Mouse (Mus musculus) midbrain, embryonic 14.5 days (tissue): ENCODE data around the gene Shd. TPM values are rescaled to one million over a fixed set of nuclear protein-coding genes. Genes with fewer than 3 reads are reported as not detected.

Experiments used
- ATAC-seq: fragments of 200-750 bp; cut with Nextera tagmentation; 2 replicates; pipeline ENCODE4 v1.8.0; 2017; ENCODE audit warnings: moderate number of reproducible peaks, moderate library complexity; ENCODE audit not compliant: low FRiP score, low TSS enrichment
- DNase-seq: peaks from one replicate; pipeline ENCODE4 v3.0.0-alpha.2; 2015
- H3K27ac ChIP-seq: fragments of 300-500 bp; sonication (generic); replicated peaks from 2 replicates; pipeline ENCODE4 v1.5.1; 2014; ENCODE audit warnings: mild to moderate bottlenecking, low read depth, low read length, moderate library complexity
- H3K27me3 ChIP-seq: fragments of 300-500 bp; sonication (generic); 2 replicates; pipeline ENCODE4 v1.6.1; 2014; ENCODE audit warnings: low read length, control low read depth, mixed read lengths; ENCODE audit not compliant: control insufficient read depth, insufficient read depth
- H3K36me3 ChIP-seq: fragments of 300-500 bp; sonication (generic); 2 replicates; pipeline ENCODE4 v1.6.1; 2014; ENCODE audit warnings: low read length, control low read depth; ENCODE audit not compliant: control insufficient read depth, insufficient read depth
- H3K4me1 ChIP-seq: fragments of 300-500 bp; sonication (generic); 2 replicates; pipeline ENCODE4 v1.6.1; 2014; ENCODE audit warnings: mild to moderate bottlenecking, antibody characterized with exemption, low read length, control low read depth; ENCODE audit not compliant: control insufficient read depth, insufficient read depth
- H3K4me2 ChIP-seq: fragments of 300-500 bp; sonication (generic); 2 replicates; pipeline ENCODE4 v1.6.1; 2014; ENCODE audit warnings: mild to moderate bottlenecking, low read length, moderate library complexity
- H3K4me3 ChIP-seq: fragments of 300-500 bp; sonication (generic); replicated peaks from 2 replicates; pipeline ENCODE4 v1.5.1; 2014; ENCODE audit warnings: low read depth, low read length
- H3K9ac ChIP-seq: fragments of 300-500 bp; sonication (generic); replicated peaks from 2 replicates; pipeline ENCODE4 v1.6.1; 2014; ENCODE audit warnings: mild to moderate bottlenecking, low read length, moderate library complexity
- H3K9me3 ChIP-seq: fragments of 300-500 bp; sonication (generic); 2 replicates; pipeline ENCODE4 v1.6.1; 2016; ENCODE audit warnings: low read length, control low read depth, mixed read lengths; ENCODE audit not compliant: control insufficient read depth
- WGBS: fragments of 180-500 bp; shearing (Covaris S2); extraction: QIAGEN DNeasy Blood & Tissue Kit; methylation state at CpG from one replicate; pipeline ENCODE4 v1.1.7; 2014; 5-methylcytosine and 5-hydroxymethylcytosine counted together
- polyA plus RNA-seq: library from polyadenylated mRNA; unstranded; fragments of >200 nt; fragmentation: Nextera tagmentation; extraction: Ambion mirVana; gene quantifications from 2 replicates; pipeline ENCODE4 v1.2.1, GENCODE M21; 2014

Gene Shd
- polyA plus RNA-seq, 1 experiment from 2014 or later, result 178 TPM

DNA sequence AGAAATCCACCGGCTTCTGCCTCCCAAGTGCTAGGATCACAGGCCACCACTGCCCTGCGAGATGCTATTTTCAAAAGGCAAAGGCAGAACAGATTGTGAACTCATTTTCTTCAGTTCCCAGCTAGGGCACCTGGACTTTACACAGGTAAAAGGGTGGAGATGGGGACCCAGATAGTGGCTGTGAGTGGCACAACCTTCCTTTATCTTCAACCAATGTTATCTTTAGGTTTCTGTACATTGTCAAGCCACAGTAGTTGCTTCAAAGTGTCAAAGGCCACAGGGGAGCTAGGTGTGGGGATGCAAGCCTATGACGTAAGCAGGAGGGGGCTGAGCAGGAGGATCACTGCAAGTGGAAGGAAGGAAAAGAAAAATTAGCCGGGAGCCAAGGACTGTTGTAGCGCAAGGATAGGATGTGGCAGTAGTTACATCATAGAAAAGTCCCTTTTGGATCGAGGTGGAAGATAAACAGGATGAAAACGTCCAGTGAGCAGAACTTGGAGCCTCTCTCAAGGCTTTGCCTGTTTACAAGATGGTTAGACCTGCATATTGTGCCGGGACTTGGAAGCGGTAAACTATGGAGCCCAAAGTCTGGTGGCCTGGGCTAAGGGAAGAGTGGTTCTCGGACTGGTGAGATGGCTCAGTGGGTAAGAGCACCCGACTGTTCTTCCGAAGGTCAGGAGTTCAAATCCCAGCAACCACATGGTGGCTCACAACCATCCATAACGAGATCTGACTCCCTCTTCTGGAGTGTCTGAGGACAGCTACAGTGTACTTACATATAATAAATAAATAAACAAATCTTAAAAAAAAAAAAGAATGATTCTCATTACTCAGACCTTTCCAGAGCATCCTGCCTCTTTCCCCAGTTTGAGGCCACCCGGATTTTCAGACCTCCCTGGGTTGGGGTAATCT, 37.4 kb downstream of the Shd start:
- H3K27me3 ChIP-seq, result no peaks in the 10 kb centered on the region
- no peak overlapping the region for H3K9ac ChIP-seq
- H3K27ac ChIP-seq, result peak overlapping the region; percentile 97
- ATAC-seq, result no peak; the same call in 1 of the 2 replicates
- H3K4me1 ChIP-seq, result peaks cover 21% of the 10 kb centered on the region
- H3K4me2 ChIP-seq, result peak overlapping the region; percentile 98
- H3K9me3 ChIP-seq, result no peaks in the 10 kb centered on the region
- H3K36me3 ChIP-seq, result peaks cover 19% of the 10 kb centered on the region
- peak; percentile 46 for DNase-seq
- peak overlapping the region; percentile 76 for H3K4me3 ChIP-seq
- WGBS, result 35% methylated on average over 13 of the region's 14 CpGs

DNA sequence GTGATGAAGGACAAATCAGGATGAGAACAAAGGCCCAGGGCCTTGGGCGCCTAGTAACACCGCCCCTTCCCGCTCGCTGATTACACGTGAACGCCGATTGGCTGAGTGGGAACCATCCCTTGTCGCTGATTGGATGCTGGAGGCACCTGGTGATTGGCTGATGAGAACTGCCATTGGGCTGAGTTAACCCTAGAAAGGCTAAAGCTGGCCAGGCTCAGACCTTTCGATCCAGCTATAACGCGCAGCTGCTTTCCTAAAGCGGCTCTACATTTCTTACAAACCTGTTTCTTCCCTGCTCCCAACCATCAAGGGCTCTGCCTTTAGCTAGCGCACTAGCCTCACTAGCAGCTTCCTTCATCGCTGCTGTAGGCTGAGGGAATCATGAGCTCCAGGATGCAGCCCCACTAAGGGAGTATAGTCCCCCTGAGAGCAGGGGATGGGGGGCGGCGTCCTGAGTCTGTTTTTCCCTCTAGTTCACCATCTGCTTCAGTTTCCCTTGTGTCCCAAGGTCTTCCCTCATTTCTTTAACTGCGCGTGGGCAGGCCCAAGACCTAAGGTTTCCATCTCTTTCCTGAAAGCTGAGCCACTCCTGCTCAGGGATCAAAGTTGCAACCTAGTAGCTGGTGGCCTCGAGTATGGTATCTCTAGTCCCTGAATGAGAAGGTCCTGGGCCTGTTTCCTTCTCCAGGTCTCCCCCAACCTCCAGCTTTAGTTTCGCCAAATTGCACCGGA, 38.3 kb downstream of the Shd start:
- Histone ChIP-seq H3K27ac (peak overlapping the region; percentile 97), H3K4me3 (peak overlapping the region; percentile 76), H3K4me2 (peak overlapping the region; percentile 98), H3K27me3 (no peaks in the 10 kb centered on the region), H3K4me1 (peaks cover 21% of the 10 kb centered on the region), H3K9me3 (no peaks in the 10 kb centered on the region), H3K9ac (peak overlapping the region; percentile 82), H3K36me3 (peaks cover 25% of the 10 kb centered on the region)
- ATAC-seq (peak; percentile 93), DNase-seq (peak; percentile 98)
- WGBS, result under 1% methylated on average over 21 of the region's 21 CpGs

GRCm38 (mm10) chr17:56009088-56009961, 39.1 kb downstream of the Shd start:
- DNase-seq (peak; percentile 94), ATAC-seq (peak; percentile 88)
- Histone ChIP-seq H3K27me3 (no peaks in the 10 kb centered on the region), H3K36me3 (peaks cover 29% of the 10 kb centered on the region), H3K9me3 (no peaks in the 10 kb centered on the region), H3K27ac (peak overlapping the region; percentile 97), H3K4me3 (peak overlapping the region; percentile 76), H3K4me1 (peaks cover 21% of the 10 kb centered on the region), H3K4me2 (peak overlapping the region; percentile 98), H3K9ac (peak overlapping the region; percentile 82)
- 1% methylated on average over 58 of the region's 62 CpGs for WGBS

DNA sequence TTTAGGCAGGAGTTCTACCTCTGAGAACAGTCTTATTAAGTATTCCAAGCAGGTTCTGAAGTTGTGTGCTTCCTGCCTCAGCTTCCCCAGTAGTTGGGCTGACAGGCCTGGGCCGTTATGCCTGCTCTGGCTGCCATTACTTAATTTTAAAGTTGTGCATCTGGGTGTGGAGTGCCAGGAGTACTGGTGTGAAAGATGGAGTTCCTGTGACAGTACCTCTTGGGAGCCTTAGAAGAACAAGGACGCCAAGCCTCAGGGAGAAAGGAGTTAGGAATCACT, 39.6 kb downstream of the Shd start:
- ATAC-seq, result no peak
- WGBS, result 34% methylated on average over 2 of the region's 2 CpGs

DNA sequence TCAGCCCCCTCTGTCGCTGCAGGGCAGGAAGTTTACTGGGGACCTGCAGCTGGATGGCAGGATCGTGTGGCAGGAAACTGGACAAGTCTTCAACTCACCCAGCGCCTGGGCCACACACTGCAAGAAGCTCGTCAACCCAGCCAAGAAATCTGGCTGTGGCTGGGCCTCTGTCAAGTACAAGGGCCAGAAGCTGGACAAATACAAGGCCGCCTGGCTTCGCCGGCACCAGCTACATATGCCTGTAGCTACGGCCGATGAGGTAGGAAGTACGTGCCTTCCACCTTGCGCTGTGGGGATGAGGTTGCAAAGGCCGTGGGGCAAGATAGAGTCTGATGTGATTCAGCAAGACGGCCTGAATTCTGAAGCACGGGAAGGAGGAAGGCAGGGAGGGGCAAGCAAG, 40.0 kb downstream of the Shd start:
- ATAC-seq (no peak), DNase-seq (no peak)
- no peaks in the 10 kb centered on the region for H3K9me3 ChIP-seq
- WGBS, result 73% methylated on average over 14 of the region's 14 CpGs
- H3K9ac ChIP-seq, result peak overlapping the region; percentile 82; the same call in 1 of the 2 replicates
- peak overlapping the region; percentile 97; the same call in 1 of the 2 replicates for H3K27ac ChIP-seq
- peak overlapping the region; percentile 98 for H3K4me2 ChIP-seq
- H3K36me3 ChIP-seq, result peaks cover 35% of the 10 kb centered on the region
- peak overlapping the region; percentile 76 for H3K4me3 ChIP-seq
- H3K4me1 ChIP-seq, result peaks cover 21% of the 10 kb centered on the region
- H3K27me3 ChIP-seq, result no peaks in the 10 kb centered on the region

More for the DNA sequence above, 39.6 kb downstream of the Shd start:
- no peaks in the 10 kb centered on the region for H3K9me3 ChIP-seq
- DNase-seq, result no peak
- no peaks in the 10 kb centered on the region for H3K27me3 ChIP-seq
- H3K4me2 ChIP-seq, result peak overlapping the region; percentile 98
- peaks cover 32% of the 10 kb centered on the region for H3K36me3 ChIP-seq
- H3K4me3 ChIP-seq, result peak overlapping the region; percentile 76
- peak overlapping the region; percentile 97 for H3K27ac ChIP-seq
- peak overlapping the region; percentile 82 for H3K9ac ChIP-seq
- peaks cover 21% of the 10 kb centered on the region for H3K4me1 ChIP-seq

GRCm38 (mm10) chr17:56010681-56011080, 40.4 kb downstream of the Shd start:
- peak overlapping the region; percentile 98 for H3K4me2 ChIP-seq
- no peak overlapping the region for H3K27ac ChIP-seq
- ATAC-seq (no peak), DNase-seq (peak; percentile 76)
- 7% methylated on average over 9 of the region's 9 CpGs for WGBS
- no peak overlapping the region for H3K9ac ChIP-seq
- peaks cover 21% of the 10 kb centered on the region for H3K4me1 ChIP-seq
- peaks cover 40% of the 10 kb centered on the region for H3K36me3 ChIP-seq
- H3K9me3 ChIP-seq, result no peaks in the 10 kb centered on the region
- peak overlapping the region; percentile 76 for H3K4me3 ChIP-seq
- H3K27me3 ChIP-seq, result no peaks in the 10 kb centered on the region

- DNase-seq, result no peak
- no peaks in the 10 kb centered on the region for H3K9me3 ChIP-seq
- ATAC-seq, result no peak
- peak overlapping the region; percentile 98 for H3K4me2 ChIP-seq
- WGBS, result 89% methylated on average over 7 of the region's 7 CpGs
- H3K4me3 ChIP-seq, result no peak overlapping the region
- peaks cover 21% of the 10 kb centered on the region for H3K4me1 ChIP-seq
- H3K9ac ChIP-seq, result peak overlapping the region; percentile 34; the same call in 1 of the 2 replicates
- no peak overlapping the region for H3K27ac ChIP-seq
- H3K27me3 ChIP-seq, result no peaks in the 10 kb centered on the region
- H3K36me3 ChIP-seq, result peaks cover 47% of the 10 kb centered on the region
These were observed 41.2 kb downstream of the Shd start for GRCm38 (mm10) chr17:56011441-56011840.

GRCm38 (mm10) chr17:56015293-56015692, 45.0 kb downstream of the Shd start:
- H3K4me3 ChIP-seq, result no peak overlapping the region
- no peak overlapping the region for H3K4me2 ChIP-seq
- WGBS, result 95% methylated on average over 9 of the region's 9 CpGs
- no peak overlapping the region for H3K27ac ChIP-seq
- no peak overlapping the region for H3K9ac ChIP-seq
- H3K9me3 ChIP-seq, result no peaks in the 10 kb centered on the region
- H3K36me3 ChIP-seq, result peaks cover 85% of the 10 kb centered on the region
- ATAC-seq (no peak), DNase-seq (no peak)
- H3K4me1 ChIP-seq, result peaks cover 11% of the 10 kb centered on the region
- no peaks in the 10 kb centered on the region for H3K27me3 ChIP-seq
